Mouse (Mus musculus): ENCODE data around the gene Pgs1. TPM values are rescaled to one million over a fixed set of nuclear protein-coding genes. Genes with fewer than 3 reads are reported as not detected.

Gene Pgs1
- polyA plus RNA-seq, 1 experiment = 35.6 TPM

DNA sequence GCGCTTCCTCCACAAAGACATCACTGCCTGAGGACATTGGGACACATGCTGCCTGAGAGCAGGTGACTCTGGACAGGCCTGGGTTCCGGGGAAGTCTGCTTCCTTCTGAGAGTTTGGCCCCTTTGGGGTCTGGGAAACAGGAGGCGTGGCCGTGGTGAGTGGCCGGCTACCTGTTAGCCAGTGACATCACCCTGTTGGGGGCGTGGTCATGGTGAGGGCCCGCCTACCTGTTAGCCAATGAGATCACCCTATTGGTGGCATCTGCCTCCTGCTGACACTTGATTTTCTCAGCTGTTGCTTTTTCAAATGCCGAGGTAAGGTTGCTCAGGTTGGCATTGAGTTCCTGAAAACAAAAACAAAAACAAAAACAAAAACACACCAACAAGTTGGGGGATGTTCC lies 63.5 kb downstream of the Pgs1 start:
- Histone ChIP-seq H3K4me1 (ENCODE audit: control insufficient read depth, insufficient read depth, insufficient read length) (no peaks in the 10 kb centered on the region), H3K4me3 (ENCODE audit: extremely low read depth, insufficient read depth, insufficient read length) (no peak overlapping the region), H3K27ac (ENCODE audit: insufficient read depth, low read length) (no peak overlapping the region), H3K36me3 (ENCODE audit: control insufficient read depth, insufficient read depth, low read length) (no peaks in the 10 kb centered on the region), H3K27me3 (ENCODE audit: control insufficient read depth, insufficient read depth, low read length) (no peaks in the 10 kb centered on the region)
- TF ChIP-seq POLR2A (IDR thresholded peaks at IDR 0.05; ENCODE audit: low read depth, low read length) (no peak), CTCF (IDR thresholded peaks at IDR 0.05; ENCODE audit: extremely low read depth, insufficient read depth, insufficient read length, insufficient replicate concordance) (no peak)
- DNase-seq (ENCODE audit: low read depth in 1 of 2, low spot score in 2 of 2) = no peak
- whole genome bisulfite sequencing = 68% methylated on average over 8 of the region's 8 CpGs

GRCm38 (mm10) chr11:118050174-118050573 lies 64.1 kb downstream of the Pgs1 start:
- no peak for DNase-seq (ENCODE audit: low read depth in 1 of 2, low spot score in 2 of 2)
- no peak overlapping the region for H3K27ac ChIP-seq (ENCODE audit: insufficient read depth, low read length)
- TF ChIP-seq POLR2A (IDR thresholded peaks at IDR 0.05; ENCODE audit: low read depth, low read length) (no peak), CTCF (IDR thresholded peaks at IDR 0.05; ENCODE audit: extremely low read depth, insufficient read depth, insufficient read length, insufficient replicate concordance) (no peak)
- no peaks in the 10 kb centered on the region for H3K36me3 ChIP-seq (ENCODE audit: control insufficient read depth, insufficient read depth, low read length)
- no peak overlapping the region for H3K4me3 ChIP-seq (ENCODE audit: extremely low read depth, insufficient read depth, insufficient read length)
- no peaks in the 10 kb centered on the region for H3K27me3 ChIP-seq (ENCODE audit: control insufficient read depth, insufficient read depth, low read length)
- 91% methylated on average over 16 of the region's 16 CpGs for WGBS
- no peaks in the 10 kb centered on the region for H3K4me1 ChIP-seq (ENCODE audit: control insufficient read depth, insufficient read depth, insufficient read length)

DNA sequence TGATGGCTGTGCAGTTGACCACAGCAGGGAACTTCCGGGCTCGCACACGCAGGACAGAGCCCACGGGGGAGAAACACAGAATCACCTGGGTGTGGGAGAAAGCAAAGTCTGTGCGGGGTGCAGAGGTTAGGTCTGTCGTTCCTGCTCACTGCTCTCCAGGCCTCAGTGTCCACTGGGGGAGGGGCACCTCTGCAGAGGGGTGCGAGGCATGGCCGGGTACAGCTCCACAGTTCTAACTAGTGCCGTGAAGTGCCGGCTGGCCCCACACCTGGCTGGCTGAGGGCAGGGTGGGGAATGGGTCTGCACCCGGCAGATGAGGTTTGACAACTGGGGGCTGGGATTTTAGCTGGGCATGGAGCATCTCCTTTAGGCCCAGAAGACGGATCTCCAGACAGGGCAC lies 72.3 kb downstream of the Pgs1 start:
- Histone ChIP-seq H3K36me3 (ENCODE audit: control insufficient read depth, insufficient read depth, low read length) (no peaks in the 10 kb centered on the region), H3K4me3 (ENCODE audit: extremely low read depth, insufficient read depth, insufficient read length) (no peak overlapping the region), H3K27me3 (ENCODE audit: control insufficient read depth, insufficient read depth, low read length) (no peaks in the 10 kb centered on the region), H3K27ac (ENCODE audit: insufficient read depth, low read length) (no peak overlapping the region), H3K4me1 (ENCODE audit: control insufficient read depth, insufficient read depth, insufficient read length) (no peaks in the 10 kb centered on the region)
- no peak for TF ChIP-seq POLR2A (IDR thresholded peaks at IDR 0.05; ENCODE audit: low read depth, low read length)
- TF ChIP-seq CTCF (IDR thresholded peaks at IDR 0.05; ENCODE audit: extremely low read depth, insufficient read depth, insufficient read length, insufficient replicate concordance) = no peak
- no peak for DNase-seq (ENCODE audit: low read depth in 1 of 2, low spot score in 2 of 2)
- 74% methylated on average over 12 of the region's 12 CpGs for WGBS

DNA sequence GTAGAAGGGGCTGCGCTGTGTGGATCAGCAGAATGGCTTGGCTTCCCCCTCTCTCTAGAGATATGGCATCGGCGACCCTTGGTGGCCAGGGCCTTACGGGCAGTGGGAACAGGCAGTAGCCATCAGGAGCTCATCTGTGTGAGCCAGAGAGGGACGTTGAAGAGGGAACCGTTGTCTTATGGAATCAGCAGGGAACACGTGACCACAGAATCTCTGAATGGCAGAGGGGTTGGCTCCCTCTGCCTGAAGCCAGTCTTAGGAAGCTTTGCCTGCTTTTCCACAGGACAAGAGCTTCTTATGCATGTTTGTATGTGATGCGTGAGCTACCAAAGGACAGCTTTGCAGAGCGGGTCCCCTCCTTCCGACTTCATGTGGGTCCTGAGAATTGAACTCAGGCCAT lies 72.8 kb downstream of the Pgs1 start:
- TF ChIP-seq CTCF (IDR thresholded peaks at IDR 0.05; ENCODE audit: extremely low read depth, insufficient read depth, insufficient read length, insufficient replicate concordance) (no peak), POLR2A (IDR thresholded peaks at IDR 0.05; ENCODE audit: low read depth, low read length) (no peak)
- Histone ChIP-seq H3K4me1 (ENCODE audit: control insufficient read depth, insufficient read depth, insufficient read length) (no peaks in the 10 kb centered on the region), H3K27ac (ENCODE audit: insufficient read depth, low read length) (no peak overlapping the region), H3K27me3 (ENCODE audit: control insufficient read depth, insufficient read depth, low read length) (no peaks in the 10 kb centered on the region), H3K36me3 (ENCODE audit: control insufficient read depth, insufficient read depth, low read length) (no peaks in the 10 kb centered on the region), H3K4me3 (ENCODE audit: extremely low read depth, insufficient read depth, insufficient read length) (no peak overlapping the region)
- 80% methylated on average over 10 of the region's 10 CpGs for whole genome bisulfite sequencing
- DNase-seq (ENCODE audit: low read depth in 1 of 2, low spot score in 2 of 2) = no peak

DNA sequence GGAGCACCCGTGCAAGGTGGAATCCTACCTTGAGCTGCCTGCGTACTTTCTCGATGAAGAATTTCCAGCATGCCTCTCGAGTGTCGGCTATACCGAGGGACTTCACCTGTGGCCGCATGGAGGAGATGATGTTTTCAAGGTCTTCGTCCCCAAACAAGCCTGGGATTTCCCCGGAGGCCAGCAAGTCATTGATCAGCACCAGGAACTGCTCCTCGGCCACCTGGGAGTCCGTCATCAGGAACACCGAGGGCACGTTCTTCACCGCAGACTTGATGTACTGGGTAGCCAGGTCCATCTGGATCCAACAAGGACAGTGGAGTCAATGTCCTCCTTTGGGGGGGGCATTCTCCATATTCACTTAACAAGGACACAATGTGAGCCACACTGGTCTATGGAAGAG lies 73.9 kb downstream of the Pgs1 start:
- no peak overlapping the region for H3K4me3 ChIP-seq (ENCODE audit: extremely low read depth, insufficient read depth, insufficient read length)
- H3K4me1 ChIP-seq (ENCODE audit: control insufficient read depth, insufficient read depth, insufficient read length) = no peaks in the 10 kb centered on the region
- no peak for TF ChIP-seq POLR2A (IDR thresholded peaks at IDR 0.05; ENCODE audit: low read depth, low read length)
- TF ChIP-seq CTCF (IDR thresholded peaks at IDR 0.05; ENCODE audit: extremely low read depth, insufficient read depth, insufficient read length, insufficient replicate concordance) = no peak
- H3K27me3 ChIP-seq (ENCODE audit: control insufficient read depth, insufficient read depth, low read length) = no peaks in the 10 kb centered on the region
- no peak for DNase-seq (ENCODE audit: low read depth in 1 of 2, low spot score in 2 of 2)
- no peaks in the 10 kb centered on the region for H3K36me3 ChIP-seq (ENCODE audit: control insufficient read depth, insufficient read depth, low read length)
- 83% methylated on average over 14 of the region's 14 CpGs for WGBS
- H3K27ac ChIP-seq (ENCODE audit: insufficient read depth, low read length) = no peak overlapping the region

GRCm38 (mm10) chr11:118067588-118067987 lies 81.5 kb downstream of the Pgs1 start:
- Histone ChIP-seq H3K36me3 (ENCODE audit: control insufficient read depth, insufficient read depth, low read length) (no peaks in the 10 kb centered on the region), H3K4me1 (ENCODE audit: control insufficient read depth, insufficient read depth, insufficient read length) (no peaks in the 10 kb centered on the region), H3K27ac (ENCODE audit: insufficient read depth, low read length) (no peak overlapping the region), H3K4me3 (ENCODE audit: extremely low read depth, insufficient read depth, insufficient read length) (no peak overlapping the region), H3K27me3 (ENCODE audit: control insufficient read depth, insufficient read depth, low read length) (no peaks in the 10 kb centered on the region)
- DNase-seq (ENCODE audit: low read depth in 1 of 2, low spot score in 2 of 2) = no peak
- 77% methylated on average over 8 of the region's 8 CpGs for WGBS
- TF ChIP-seq POLR2A (IDR thresholded peaks at IDR 0.05; ENCODE audit: low read depth, low read length) (no peak), CTCF (IDR thresholded peaks at IDR 0.05; ENCODE audit: extremely low read depth, insufficient read depth, insufficient read length, insufficient replicate concordance) (no peak)

- no peak for DNase-seq (ENCODE audit: low read depth in 1 of 2, low spot score in 2 of 2)
- 91% methylated on average over 16 of the region's 16 CpGs for WGBS
- H3K4me3 ChIP-seq (ENCODE audit: extremely low read depth, insufficient read depth, insufficient read length) = no peak overlapping the region
- no peaks in the 10 kb centered on the region for H3K27me3 ChIP-seq (ENCODE audit: control insufficient read depth, insufficient read depth, low read length)
- H3K4me1 ChIP-seq (ENCODE audit: control insufficient read depth, insufficient read depth, insufficient read length) = no peaks in the 10 kb centered on the region
- TF ChIP-seq CTCF (IDR thresholded peaks at IDR 0.05; ENCODE audit: extremely low read depth, insufficient read depth, insufficient read length, insufficient replicate concordance) (no peak), POLR2A (IDR thresholded peaks at IDR 0.05; ENCODE audit: low read depth, low read length) (no peak)
- H3K36me3 ChIP-seq (ENCODE audit: control insufficient read depth, insufficient read depth, low read length) = no peaks in the 10 kb centered on the region
- no peak overlapping the region for H3K27ac ChIP-seq (ENCODE audit: insufficient read depth, low read length)
Measured at GRCm38 (mm10) chr11:118068812-118069332, 82.8 kb downstream of the Pgs1 start.

All from spleen, adult 2 months (tissue).